Mouse (Mus musculus) right cerebral cortex, postnatal 36 days (tissue): Measurements from ENCODE around the gene Dll3.

Source experiments
- DNase-seq, 2 experiments: peaks; one replicate each; pipeline ENCODE4 v3.0.0; 2022; ENCODE audit warnings: low spot score in 2 of 2, mixed read lengths in 1 of 2

Gene Dll3

GRCm38 (mm10) chr7:28309737-28310136 lies 7.7 kb upstream of the Dll3 start:
- DNase-seq: no peak

- DNase-seq: no peak
Observed at GRCm38 (mm10) chr7:28306216-28306615, 4.2 kb upstream of the Dll3 start.

- DNase-seq: no peak
Observed at GRCm38 (mm10) chr7:28305641-28306040, 3.6 kb upstream of the Dll3 start.

- DNase-seq: no peak
Observed at GRCm38 (mm10) chr7:28298837-28299625, 3.0 kb downstream of the Dll3 start.

GRCm38 (mm10) chr7:28294481-28294880 lies 7.6 kb downstream of the Dll3 start:
- DNase-seq: peak; percentile 49 to 68

- DNase-seq: peak in 1 of 2 experiments; percentile 42
Observed at GRCm38 (mm10) chr7:28290638-28291590, 11.1 kb downstream of the Dll3 start, which contains the start of gene Selenov. Selenov (minus strand) TSS chr7:28291186.

GRCm38 (mm10) chr7:28290165-28290564 lies 11.9 kb downstream of the Dll3 start:
- no peak for DNase-seq

- no peak for DNase-seq
Observed at GRCm38 (mm10) chr7:28280630-28281029, 21.4 kb downstream of the Dll3 start.

- no peak for DNase-seq
Observed at GRCm38 (mm10) chr7:28278279-28278652, 23.8 kb downstream of the Dll3 start.

- DNase-seq: peak; percentile 89 to 93
Observed at GRCm38 (mm10) chr7:28277615-28278278, 24.3 kb downstream of the Dll3 start, which contains the start of gene Eid2b. Eid2b (plus strand) TSS chr7:28277739.

GRCm38 (mm10) chr7:28277237-28277614 lies 24.8 kb downstream of the Dll3 start:
- no peak for DNase-seq

- DNase-seq: no peak
Observed at GRCm38 (mm10) chr7:28271761-28272160, 30.3 kb downstream of the Dll3 start.

GRCm38 (mm10) chr7:28269355-28269754 lies 32.7 kb downstream of the Dll3 start:
- no peak for DNase-seq

- DNase-seq: no peak
Observed at GRCm38 (mm10) chr7:28268576-28268975, 33.5 kb downstream of the Dll3 start.

- peak; percentile 32 to 43 for DNase-seq
Observed at GRCm38 (mm10) chr7:28268042-28268531, 34.0 kb downstream of the Dll3 start.

- DNase-seq: peak; percentile 89 to 90
Observed at GRCm38 (mm10) chr7:28267129-28268041, 34.7 kb downstream of the Dll3 start, which contains the start of gene Eid2. Eid2 (plus strand) TSS chr7:28267881.

GRCm38 (mm10) chr7:28265391-28265790 lies 36.6 kb downstream of the Dll3 start:
- DNase-seq: no peak

GRCm38 (mm10) chr7:28263786-28264185 lies 38.3 kb downstream of the Dll3 start:
- DNase-seq: no peak

GRCm38 (mm10) chr7:28262861-28263260 lies 39.2 kb downstream of the Dll3 start:
- DNase-seq: no peak

- DNase-seq: no peak
Observed at GRCm38 (mm10) chr7:28255476-28255875, 46.6 kb downstream of the Dll3 start.

- no peak for DNase-seq
Observed at GRCm38 (mm10) chr7:28254591-28254990, 47.4 kb downstream of the Dll3 start.
